Mouse (Mus musculus) lung, postnatal 36 days (tissue): ENCODE data around the gene Dnajc5g.

Experiments used
- DNase-seq: peaks from one replicate; pipeline ENCODE4 v3.0.0; 2022; ENCODE audit warnings: mixed read lengths

Dnajc5g gene

GRCm38 (mm10) chr5:31105814-31106335 is at the start of gene Dnajc5g:
Dnajc5g (plus strand) TSS chr5:31106285.
- DNase-seq, result no peak

- DNase-seq, result no peak
Observed at GRCm38 (mm10) chr5:31069810-31070209, 36.3 kb upstream of the Dnajc5g start.

GRCm38 (mm10) chr5:31071059-31071458 is 35.0 kb upstream of the Dnajc5g start:
- no peak for DNase-seq

- no peak for DNase-seq
Observed at GRCm38 (mm10) chr5:31071821-31072220, 34.3 kb upstream of the Dnajc5g start.

- DNase-seq, result no peak
Observed at GRCm38 (mm10) chr5:31073176-31073575, 32.9 kb upstream of the Dnajc5g start.

GRCm38 (mm10) chr5:31076346-31076745 is 29.7 kb upstream of the Dnajc5g start:
- no peak for DNase-seq

- DNase-seq, result peak; percentile 42
Observed at GRCm38 (mm10) chr5:31080059-31080794, 25.9 kb upstream of the Dnajc5g start.

- DNase-seq, result no peak
Observed at GRCm38 (mm10) chr5:31080795-31081164, 25.3 kb upstream of the Dnajc5g start.

- DNase-seq, result peak; percentile 64
Observed at GRCm38 (mm10) chr5:31081386-31081785, 24.7 kb upstream of the Dnajc5g start.

- DNase-seq, result peak; percentile 80
Observed at GRCm38 (mm10) chr5:31082355-31082754, 23.7 kb upstream of the Dnajc5g start.

- peak; percentile 49 for DNase-seq
Observed at GRCm38 (mm10) chr5:31082935-31083625, 23.0 kb upstream of the Dnajc5g start.

- no peak for DNase-seq
Observed at GRCm38 (mm10) chr5:31083949-31084348, 22.1 kb upstream of the Dnajc5g start.

- no peak for DNase-seq
Observed at GRCm38 (mm10) chr5:31086606-31087005, 19.5 kb upstream of the Dnajc5g start.

- DNase-seq, result no peak
Observed at GRCm38 (mm10) chr5:31087131-31087530, 19.0 kb upstream of the Dnajc5g start.

GRCm38 (mm10) chr5:31092231-31092975 is 13.7 kb upstream of the Dnajc5g start:
- no peak for DNase-seq

GRCm38 (mm10) chr5:31093151-31094041 is 12.7 kb upstream of the Dnajc5g start:
- peak; percentile 39 for DNase-seq

GRCm38 (mm10) chr5:31094100-31094798 is 11.8 kb upstream of the Dnajc5g start:
- no peak for DNase-seq

GRCm38 (mm10) chr5:31094799-31095691 is 11.0 kb upstream of the Dnajc5g start:
- peak; percentile 84 for DNase-seq

- DNase-seq, result no peak
Observed at GRCm38 (mm10) chr5:31095711-31096480, 10.2 kb upstream of the Dnajc5g start.

GRCm38 (mm10) chr5:31108000-31108490 is 2.0 kb downstream of the Dnajc5g start, which contains the start of gene Slc30a3:
Slc30a3 (minus strand) TSS chr5:31108237.
- DNase-seq, result no peak
